Mouse (Mus musculus) intestine, postnatal 0 days (tissue): ENCODE measurements at regions not wholly inside any gene's neighbourhood (a gene's known extent, or its start where the extent isn't known, plus 50 kb on each side); places are given as distances from the start of the nearest gene placed in this dataset.

Source experiments
- ATAC-seq: fragments of 200-750 bp; cut with Nextera tagmentation; 2 replicates; pipeline ENCODE4 v1.8.0; 2017; ENCODE audit warnings: mild to moderate bottlenecking, moderate TSS enrichment, moderate library complexity
- H3K27ac ChIP-seq: fragments of 300-500 bp; sonication (generic); 2 replicates; pipeline ENCODE4 v1.5.1; 2014; ENCODE audit warnings: mild to moderate bottlenecking, low read depth, low read length, moderate library complexity
- H3K27me3 ChIP-seq: fragments of 300-500 bp; sonication (generic); replicated peaks from 2 replicates; pipeline ENCODE4 v1.6.1; 2014; ENCODE audit warnings: low read length, mixed read lengths; ENCODE audit not compliant: control insufficient read depth, insufficient read depth
- H3K36me3 ChIP-seq: fragments of 300-500 bp; sonication (generic); 2 replicates; pipeline ENCODE4 v1.6.1; 2014; ENCODE audit warnings: mild to moderate bottlenecking, moderate library complexity; ENCODE audit not compliant: control insufficient read depth, insufficient read depth
- H3K4me1 ChIP-seq: fragments of 300-500 bp; sonication (generic); replicated peaks from 2 replicates; pipeline ENCODE4 v1.6.1; 2014; ENCODE audit warnings: antibody characterized with exemption, low read length, mixed read lengths; ENCODE audit not compliant: control insufficient read depth, insufficient read depth
- H3K4me2 ChIP-seq: fragments of 300-500 bp; sonication (generic); replicated peaks from 2 replicates; pipeline ENCODE4 v1.6.1; 2014; ENCODE audit warnings: low read depth, mild to moderate bottlenecking, moderate library complexity
- H3K4me3 ChIP-seq: fragments of 300-500 bp; sonication (generic); 2 replicates; pipeline ENCODE4 v1.5.1; 2014; ENCODE audit warnings: low read depth, low read length
- H3K9ac ChIP-seq: fragments of 300-500 bp; sonication (generic); 2 replicates; pipeline ENCODE4 v1.6.1; 2014; ENCODE audit warnings: mild to moderate bottlenecking, low read depth, low read length
- H3K9me3 ChIP-seq: fragments of 300-500 bp; sonication (generic); 2 replicates; pipeline ENCODE4 v1.6.1; 2016; ENCODE audit warnings: mixed run types; ENCODE audit not compliant: control insufficient read depth
- CTCF ChIP-seq: sonication (generic); IDR thresholded peaks from 2 replicates; pipeline ENCODE4 v1.5.1; 2016; ENCODE audit warnings: low read depth, mild to moderate bottlenecking, control low read depth, antibody characterized with exemption, moderate library complexity
- WGBS: fragments of 180-500 bp; shearing (Covaris S2); extraction: QIAGEN DNeasy Blood & Tissue Kit; methylation state at CpG from one replicate; pipeline ENCODE4 v1.1.7; 2014; 5-methylcytosine and 5-hydroxymethylcytosine counted together

DNA sequence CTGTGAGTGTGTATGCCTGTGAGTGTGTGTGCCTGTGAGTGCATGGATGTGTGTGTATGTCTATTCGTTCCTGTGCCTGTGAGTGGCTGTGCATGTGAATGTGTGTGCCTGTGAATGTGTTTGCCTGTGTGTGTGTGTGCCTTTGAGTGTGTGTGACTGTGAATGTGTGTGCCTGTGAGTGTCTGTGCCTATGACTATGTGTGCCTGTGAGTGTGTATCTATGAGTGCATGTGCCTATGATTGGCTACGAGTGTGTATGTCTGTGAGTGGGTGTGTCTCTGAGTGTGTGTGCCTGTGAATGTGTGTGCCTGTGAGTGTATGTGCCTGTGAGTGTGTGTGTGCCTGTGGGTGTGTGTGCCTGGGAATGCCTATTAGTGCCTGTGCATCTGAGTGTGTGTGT, 731.6 kb downstream of the Lrriq3 start:
- no peak overlapping the region for H3K9ac ChIP-seq

DNA sequence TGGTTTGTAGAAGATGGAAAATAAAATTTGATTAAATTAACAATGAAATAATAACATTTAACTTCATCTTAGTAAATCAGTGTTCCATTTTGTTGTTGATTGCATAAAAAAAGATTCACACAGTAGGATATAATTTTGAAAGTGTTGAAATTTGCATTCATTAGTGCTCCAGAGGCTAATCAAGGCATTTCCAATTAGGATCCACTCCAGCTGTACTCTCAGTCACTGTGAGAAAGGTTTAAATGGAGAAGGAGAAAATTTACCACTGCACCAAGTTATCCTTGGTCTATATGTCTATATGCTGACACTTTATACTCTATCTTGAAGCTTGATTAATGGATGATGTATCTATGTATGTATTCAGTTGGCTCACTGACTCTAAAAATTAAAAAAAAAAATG, 695.3 kb upstream of the Negr1 start:
- H3K27me3 ChIP-seq = no peaks in the 10 kb centered on the region
- no peak overlapping the region for H3K4me3 ChIP-seq
- no peak overlapping the region for H3K9ac ChIP-seq
- no peak overlapping the region for H3K27ac ChIP-seq
- TF ChIP-seq CTCF = no peak
- H3K9me3 ChIP-seq = no peaks in the 10 kb centered on the region
- no peak for ATAC-seq
- no peaks in the 10 kb centered on the region for H3K4me1 ChIP-seq
- H3K4me2 ChIP-seq = no peak overlapping the region
- H3K36me3 ChIP-seq = no peaks in the 10 kb centered on the region

More for the DNA sequence above, 731.6 kb downstream of the Lrriq3 start:
- no peak for TF ChIP-seq CTCF
- H3K9me3 ChIP-seq = no peaks in the 10 kb centered on the region
- no peaks in the 10 kb centered on the region for H3K27me3 ChIP-seq
- no peak overlapping the region for H3K4me3 ChIP-seq
- H3K36me3 ChIP-seq = no peaks in the 10 kb centered on the region
- no peak for ATAC-seq
- 87% methylated on average over 2 of the region's 2 CpGs for WGBS
- no peaks in the 10 kb centered on the region for H3K4me1 ChIP-seq
- no peak overlapping the region for H3K4me2 ChIP-seq
- no peak overlapping the region for H3K27ac ChIP-seq

DNA sequence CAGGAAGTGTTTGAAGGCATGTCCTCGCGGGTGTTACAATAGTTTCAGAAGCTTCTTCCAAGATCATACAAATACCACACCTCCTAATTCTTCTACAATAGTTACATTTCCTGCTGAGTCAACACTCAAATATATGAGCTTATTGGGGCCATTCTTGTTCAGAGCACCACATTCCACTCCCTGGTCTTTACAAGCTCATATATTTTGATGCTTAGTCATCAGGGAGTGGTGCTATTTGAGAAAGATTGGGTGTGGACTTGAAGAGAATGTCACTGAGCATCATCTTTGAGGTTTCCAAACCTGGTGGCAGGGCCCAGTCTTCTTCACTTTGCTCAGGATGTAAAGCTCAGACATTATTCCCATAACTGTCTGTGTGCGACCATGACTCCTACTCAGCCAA, 685.9 kb upstream of the Negr1 start:
- Histone ChIP-seq H3K9me3 (no peaks in the 10 kb centered on the region), H3K4me1 (no peaks in the 10 kb centered on the region), H3K9ac (no peak overlapping the region), H3K4me3 (no peak overlapping the region), H3K4me2 (no peak overlapping the region), H3K27me3 (no peaks in the 10 kb centered on the region), H3K36me3 (no peaks in the 10 kb centered on the region), H3K27ac (no peak overlapping the region)
- no peak for TF ChIP-seq CTCF
- ATAC-seq = no peak
- WGBS = 93% methylated on average over 3 of the region's 3 CpGs

- no peak overlapping the region for H3K4me3 ChIP-seq
- no peaks in the 10 kb centered on the region for H3K4me1 ChIP-seq
- H3K27me3 ChIP-seq = no peaks in the 10 kb centered on the region
- TF ChIP-seq CTCF = no peak
- no peak overlapping the region for H3K9ac ChIP-seq
- no peaks in the 10 kb centered on the region for H3K36me3 ChIP-seq
- H3K27ac ChIP-seq = no peak overlapping the region
- no peaks in the 10 kb centered on the region for H3K9me3 ChIP-seq
- 85% methylated on average over 2 of the region's 2 CpGs for WGBS
- no peak for ATAC-seq
- no peak overlapping the region for H3K4me2 ChIP-seq
Measured at GRCm38 (mm10) chr3:155878401-155878800, 683.2 kb upstream of the Negr1 start.

DNA sequence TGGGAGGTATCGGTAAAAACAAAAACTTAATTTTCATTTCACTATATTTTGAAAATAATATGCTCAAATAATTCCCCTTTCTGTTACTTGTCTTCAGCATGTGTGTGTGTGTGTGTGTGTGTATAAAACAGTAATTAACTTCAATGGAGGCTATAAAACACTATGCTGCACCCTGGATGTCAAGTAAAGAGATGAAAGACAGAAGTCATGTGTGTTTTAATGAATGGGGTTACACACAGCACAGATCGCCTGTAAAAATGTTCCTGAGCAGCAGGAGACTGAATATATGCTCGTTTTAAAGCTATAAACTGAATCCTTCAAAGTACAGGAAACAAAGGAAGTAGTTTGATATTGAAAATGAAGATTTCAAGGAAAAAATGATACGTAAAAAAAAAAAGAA, 680.9 kb upstream of the Negr1 start:
- Histone ChIP-seq H3K36me3 (no peaks in the 10 kb centered on the region), H3K9ac (no peak overlapping the region), H3K4me2 (no peak overlapping the region), H3K4me3 (no peak overlapping the region), H3K4me1 (no peaks in the 10 kb centered on the region), H3K9me3 (no peaks in the 10 kb centered on the region), H3K27me3 (no peaks in the 10 kb centered on the region), H3K27ac (no peak overlapping the region)
- no peak for ATAC-seq
- no peak for TF ChIP-seq CTCF
- WGBS = 70% methylated on average over 4 of the region's 4 CpGs

GRCm38 (mm10) chr3:155915981-155916380, 645.6 kb upstream of the Negr1 start:
- WGBS = 66% methylated on average over 6 of the region's 6 CpGs
- no peak for ATAC-seq

GRCm38 (mm10) chr3:155942896-155943295, 618.7 kb upstream of the Negr1 start:
- Histone ChIP-seq H3K4me2 (no peak overlapping the region), H3K4me1 (no peaks in the 10 kb centered on the region), H3K4me3 (no peak overlapping the region), H3K36me3 (no peaks in the 10 kb centered on the region), H3K27ac (no peak overlapping the region), H3K27me3 (no peaks in the 10 kb centered on the region), H3K9ac (no peak overlapping the region), H3K9me3 (no peaks in the 10 kb centered on the region)
- 90% methylated on average over 2 of the region's 2 CpGs for WGBS
- no peak for TF ChIP-seq CTCF
- ATAC-seq = no peak

More at GRCm38 (mm10) chr3:155915981-155916380, 645.6 kb upstream of the Negr1 start:
- no peak for TF ChIP-seq CTCF
- Histone ChIP-seq H3K27me3 (no peaks in the 10 kb centered on the region), H3K4me2 (no peak overlapping the region), H3K4me1 (no peaks in the 10 kb centered on the region), H3K36me3 (no peaks in the 10 kb centered on the region), H3K9me3 (no peaks in the 10 kb centered on the region), H3K4me3 (no peak overlapping the region), H3K27ac (no peak overlapping the region), H3K9ac (no peak overlapping the region)
